Mouse (Mus musculus) limb, embryonic 14.5 days (tissue): ENCODE results near the gene Bbip1. TPM values are rescaled to one million over a fixed set of nuclear protein-coding genes. Genes with fewer than 3 reads are reported as not detected.

ENCODE experiments used
- ATAC-seq: fragments of 200-750 bp; cut with Nextera tagmentation; 2 replicates; pipeline ENCODE4 v1.8.0; 2017; ENCODE audit warnings: low read depth, moderate number of reproducible peaks, moderate TSS enrichment; ENCODE audit not compliant: low FRiP score
- DNase-seq: peaks from one replicate; pipeline ENCODE4 v3.0.0-alpha.2; 2015; ENCODE audit warnings: low spot score
- H3K27ac ChIP-seq: fragments of 300-500 bp; sonication (generic); replicated peaks from 2 replicates; pipeline ENCODE4 v1.5.1; 2014; ENCODE audit warnings: low read depth, mild to moderate bottlenecking, low read length, moderate library complexity, mixed read lengths
- H3K27me3 ChIP-seq: fragments of 300-500 bp; sonication (generic); 2 replicates; pipeline ENCODE4 v1.6.1; 2014; ENCODE audit warnings: low read length, mixed read lengths; ENCODE audit not compliant: control insufficient read depth, insufficient read depth
- H3K36me3 ChIP-seq: fragments of 300-500 bp; sonication (generic); 2 replicates; pipeline ENCODE4 v1.6.1; 2014; ENCODE audit warnings: mild to moderate bottlenecking, low read length, moderate library complexity, mixed read lengths; ENCODE audit not compliant: control insufficient read depth, insufficient read depth
- H3K4me1 ChIP-seq: fragments of 300-500 bp; sonication (generic); 2 replicates; pipeline ENCODE4 v1.6.1; 2014; ENCODE audit warnings: antibody characterized with exemption, low read length, mixed read lengths; ENCODE audit not compliant: control insufficient read depth, insufficient read depth
- H3K4me2 ChIP-seq: fragments of 300-500 bp; sonication (generic); replicated peaks from 2 replicates; pipeline ENCODE4 v1.6.1; 2014; ENCODE audit warnings: low read depth, mild to moderate bottlenecking, low read length, moderate library complexity; ENCODE audit not compliant: severe bottlenecking
- H3K4me3 ChIP-seq: fragments of 300-500 bp; sonication (generic); replicated peaks from 2 replicates; pipeline ENCODE4 v1.5.1; 2014; ENCODE audit warnings: low read length
- H3K9ac ChIP-seq: fragments of 300-500 bp; sonication (generic); 2 replicates; pipeline ENCODE4 v1.6.1; 2014; ENCODE audit warnings: mild to moderate bottlenecking, low read depth, low read length, moderate library complexity; ENCODE audit not compliant: severe bottlenecking
- H3K9me3 ChIP-seq: fragments of 300-500 bp; sonication (generic); 2 replicates; pipeline ENCODE4 v1.6.1; 2016; ENCODE audit warnings: low read length; ENCODE audit not compliant: control insufficient read depth
- POLR2A ChIP-seq: fragments of 200-500 bp; IDR thresholded peaks from 2 replicates; pipeline ENCODE4 v1.8.0; 2012; ENCODE audit warnings: inconsistent platforms, mild to moderate bottlenecking, moderate library complexity, borderline replicate concordance; ENCODE audit not compliant: insufficient read depth, insufficient read length; ENCODE audit errors: extremely low read depth
- WGBS: fragments of 180-500 bp; shearing (Covaris S2); extraction: QIAGEN DNeasy Blood & Tissue Kit; methylation state at CpG from one replicate; pipeline ENCODE4 v1.1.7; 2014; 5-methylcytosine and 5-hydroxymethylcytosine counted together
- polyA plus RNA-seq, 2 experiments: library from polyadenylated mRNA; depleted of rRNA in 1 of 2; stranded (reverse) in 1 of 2; unstranded in 1 of 2; fragments of >200 nt; fragmentation: Nextera tagmentation in 1 of 2; extraction: Ambion mirVana in 1 of 2; gene quantifications; 2 replicates each; pipeline versions ENCODE4 v1.2.1 to v1.2.3; 2012 to 2014

The Bbip1 gene
- polyA plus RNA-seq, 2 experiments, result 57.2 to 78.8 TPM

- 61% methylated on average over 7 of the region's 7 CpGs for WGBS
- H3K4me3 ChIP-seq, result peak overlapping the region; percentile 97
These were observed 39.5 kb downstream of the Bbip1 start for GRCm38 (mm10) chr19:53904833-53905480.

GRCm38 (mm10) chr19:53903507-53904321 is 40.7 kb downstream of the Bbip1 start:
- H3K9ac ChIP-seq, result peak overlapping the region; percentile 95
- ATAC-seq (peak; percentile 42), DNase-seq (peak; percentile 78)
- H3K27ac ChIP-seq, result peak overlapping the region; percentile 92
- peaks cover 12% of the 10 kb centered on the region for H3K36me3 ChIP-seq
- H3K27me3 ChIP-seq, result no peaks in the 10 kb centered on the region
- H3K4me2 ChIP-seq, result peak overlapping the region; percentile 73
- H3K4me3 ChIP-seq, result peak overlapping the region; percentile 97
- peak; percentile 13; the same call in 1 of the 2 replicates for TF ChIP-seq POLR2A
- 5% methylated on average over 65 of the region's 83 CpGs for WGBS
- H3K9me3 ChIP-seq, result no peaks in the 10 kb centered on the region
- peaks cover 31% of the 10 kb centered on the region for H3K4me1 ChIP-seq

More at GRCm38 (mm10) chr19:53904833-53905480, 39.5 kb downstream of the Bbip1 start:
- Histone ChIP-seq H3K9me3 (no peaks in the 10 kb centered on the region), H3K36me3 (peaks cover 22% of the 10 kb centered on the region), H3K27ac (no peak overlapping the region), H3K27me3 (no peaks in the 10 kb centered on the region), H3K4me1 (peaks cover 31% of the 10 kb centered on the region), H3K9ac (peak overlapping the region; percentile 95), H3K4me2 (peak overlapping the region; percentile 73)
- no peak for TF ChIP-seq POLR2A
- ATAC-seq (no peak), DNase-seq (no peak)

- DNase-seq, result peak; percentile 96
- peak; percentile 98 for ATAC-seq
- Histone ChIP-seq H3K4me1 (peaks cover 31% of the 10 kb centered on the region), H3K9me3 (no peaks in the 10 kb centered on the region), H3K4me3 (peak overlapping the region; percentile 97), H3K9ac (peak overlapping the region; percentile 95), H3K4me2 (peak overlapping the region; percentile 73), H3K27ac (peak overlapping the region; percentile 92), H3K27me3 (no peaks in the 10 kb centered on the region), H3K36me3 (peaks cover 5% of the 10 kb centered on the region)
- TF ChIP-seq POLR2A, result peak; percentile 86
- 1% methylated on average over 54 of the region's 61 CpGs for WGBS
These were observed 41.5 kb downstream of the Bbip1 start for GRCm38 (mm10) chr19:53902739-53903487.

GRCm38 (mm10) chr19:53901931-53902738 is 42.3 kb downstream of the Bbip1 start:
- DNase-seq, result no peak
- TF ChIP-seq POLR2A, result no peak
- Histone ChIP-seq H3K9me3 (no peaks in the 10 kb centered on the region), H3K27me3 (no peaks in the 10 kb centered on the region), H3K4me2 (peak overlapping the region; percentile 73), H3K9ac (peak overlapping the region; percentile 95), H3K4me3 (peak overlapping the region; percentile 97), H3K4me1 (peaks cover 31% of the 10 kb centered on the region), H3K27ac (peak overlapping the region; percentile 89), H3K36me3 (no peaks in the 10 kb centered on the region)
- 59% methylated on average over 15 of the region's 15 CpGs for WGBS
- no peak for ATAC-seq
